Mouse (Mus musculus) bone marrow, adult 2 months (tissue): Measurements from ENCODE around the gene Ppil4.

Experiments
- CTCF ChIP-seq: fragments of 200-500 bp; IDR thresholded peaks from 2 replicates; pipeline ENCODE4 v1.5.1; 2011; ENCODE audit warnings: low read length, control low read depth; ENCODE audit not compliant: control insufficient read depth, insufficient read depth
- POLR2A ChIP-seq: fragments of 200-500 bp; IDR thresholded peaks from 2 replicates; pipeline ENCODE4 v1.6.1; 2011; ENCODE audit warnings: low read depth, mild to moderate bottlenecking, control low read depth, low read length, borderline replicate concordance; ENCODE audit not compliant: control insufficient read depth

- TF ChIP-seq POLR2A (no peak), CTCF (0 out of 2 replicates have a peak, but pooled peaks have one; percentile 24)
Observed at GRCm38 (mm10) chr10:7833377-7834165, 40.9 kb downstream of the Ppil4 start.
